Mouse (Mus musculus): Measurements from ENCODE around the gene Lbp. TPM values are rescaled to one million over a fixed set of nuclear protein-coding genes. Genes with fewer than 3 reads are reported as not detected.

The Lbp gene
- polyA plus RNA-seq (2012; ENCODE audit: insufficient read depth, low replicate concordance) = 2.3 and 8.8 TPM in 2 replicates

GRCm38 (mm10) chr2:158305948-158306695 lies at the start of gene Lbp:
TSS of gene Lbp (plus strand) at chr2:158306493.
- no peaks in the 10 kb centered on the region for H3K36me3 ChIP-seq (replicated peaks; ENCODE audit: low read length)
- H3K9me3 ChIP-seq = peaks cover 33% of the 10 kb centered on the region
- TF ChIP-seq GATA1 (IDR thresholded peaks at IDR 0.05; ENCODE audit: borderline replicate concordance, low read length) (no peak), FLI1 (IDR thresholded peaks at IDR 0.05; ENCODE audit: low read length) (no peak)
- H3K27me3 ChIP-seq (replicated peaks) = peaks cover 37% of the 10 kb centered on the region
- H3K4me3 ChIP-seq (replicated peaks) = peak within 1 kb of the TSS; percentile 80
- peaks cover 28% of the 10 kb centered on the region for H3K4me1 ChIP-seq

GRCm38 (mm10) chr2:158256894-158257293 lies 49.4 kb upstream of the Lbp start:
- Histone ChIP-seq H3K27me3 (replicated peaks) (peaks cover 72% of the 10 kb centered on the region), H3K4me3 (replicated peaks) (no peak overlapping the region), H3K36me3 (replicated peaks; ENCODE audit: low read length) (no peaks in the 10 kb centered on the region), H3K4me1 (peaks cover 9% of the 10 kb centered on the region), H3K9me3 (no peaks in the 10 kb centered on the region)
- TF ChIP-seq GATA1 (IDR thresholded peaks at IDR 0.05; ENCODE audit: borderline replicate concordance, low read length) (no peak), FLI1 (IDR thresholded peaks at IDR 0.05; ENCODE audit: low read length) (no peak)

GRCm38 (mm10) chr2:158258005-158258418 lies 48.3 kb upstream of the Lbp start, which contains the start of gene Bpi:
TSS of gene Bpi (plus strand) at chr2:158258094.
- H3K4me3 ChIP-seq (replicated peaks) = peak within 1 kb of the TSS; percentile 72
- H3K36me3 ChIP-seq (replicated peaks; ENCODE audit: low read length) = no peaks in the 10 kb centered on the region
- no peak for TF ChIP-seq FLI1 (IDR thresholded peaks at IDR 0.05; ENCODE audit: low read length)
- TF ChIP-seq GATA1 (IDR thresholded peaks at IDR 0.05; ENCODE audit: borderline replicate concordance, low read length) = no peak
- H3K9me3 ChIP-seq = no peaks in the 10 kb centered on the region
- peaks cover 9% of the 10 kb centered on the region for H3K4me1 ChIP-seq
- H3K27me3 ChIP-seq (replicated peaks) = peaks cover 72% of the 10 kb centered on the region

GRCm38 (mm10) chr2:158258781-158259180 lies 47.5 kb upstream of the Lbp start:
- H3K27me3 ChIP-seq (replicated peaks) = peaks cover 71% of the 10 kb centered on the region
- no peak overlapping the region for H3K4me3 ChIP-seq (replicated peaks)
- TF ChIP-seq GATA1 (IDR thresholded peaks at IDR 0.05; ENCODE audit: borderline replicate concordance, low read length) (no peak), FLI1 (IDR thresholded peaks at IDR 0.05; ENCODE audit: low read length) (no peak)
- H3K4me1 ChIP-seq = peaks cover 9% of the 10 kb centered on the region
- H3K9me3 ChIP-seq = no peaks in the 10 kb centered on the region
- no peaks in the 10 kb centered on the region for H3K36me3 ChIP-seq (replicated peaks; ENCODE audit: low read length)

- no peak overlapping the region for H3K4me3 ChIP-seq (replicated peaks)
- peaks cover 75% of the 10 kb centered on the region for H3K27me3 ChIP-seq (replicated peaks)
- H3K36me3 ChIP-seq (replicated peaks; ENCODE audit: low read length) = no peaks in the 10 kb centered on the region
- H3K9me3 ChIP-seq = no peaks in the 10 kb centered on the region
- TF ChIP-seq GATA1 (IDR thresholded peaks at IDR 0.05; ENCODE audit: borderline replicate concordance, low read length) (no peak), FLI1 (IDR thresholded peaks at IDR 0.05; ENCODE audit: low read length) (no peak)
- H3K4me1 ChIP-seq = peaks cover 9% of the 10 kb centered on the region
Measured at GRCm38 (mm10) chr2:158259498-158259897, 46.8 kb upstream of the Lbp start.

GRCm38 (mm10) chr2:158264877-158265276 lies 41.4 kb upstream of the Lbp start:
- no peaks in the 10 kb centered on the region for H3K36me3 ChIP-seq (replicated peaks; ENCODE audit: low read length)
- H3K9me3 ChIP-seq = no peaks in the 10 kb centered on the region
- no peaks in the 10 kb centered on the region for H3K4me1 ChIP-seq
- no peak for TF ChIP-seq GATA1 (IDR thresholded peaks at IDR 0.05; ENCODE audit: borderline replicate concordance, low read length)
- no peak for TF ChIP-seq FLI1 (IDR thresholded peaks at IDR 0.05; ENCODE audit: low read length)
- peaks cover 71% of the 10 kb centered on the region for H3K27me3 ChIP-seq (replicated peaks)
- no peak overlapping the region for H3K4me3 ChIP-seq (replicated peaks)

GRCm38 (mm10) chr2:158270017-158270416 lies 36.3 kb upstream of the Lbp start:
- Histone ChIP-seq H3K9me3 (no peaks in the 10 kb centered on the region), H3K27me3 (replicated peaks) (peaks cover 64% of the 10 kb centered on the region), H3K4me1 (no peaks in the 10 kb centered on the region; the same call in 1 of the 2 replicates), H3K36me3 (replicated peaks; ENCODE audit: low read length) (no peaks in the 10 kb centered on the region), H3K4me3 (replicated peaks) (peak overlapping the region; percentile 18)
- TF ChIP-seq GATA1 (IDR thresholded peaks at IDR 0.05; ENCODE audit: borderline replicate concordance, low read length) (no peak), FLI1 (IDR thresholded peaks at IDR 0.05; ENCODE audit: low read length) (no peak)

GRCm38 (mm10) chr2:158273646-158274045 lies 32.6 kb upstream of the Lbp start:
- no peaks in the 10 kb centered on the region; the same call in 1 of the 2 replicates for H3K4me1 ChIP-seq
- H3K27me3 ChIP-seq (replicated peaks) = peaks cover 67% of the 10 kb centered on the region
- no peak for TF ChIP-seq FLI1 (IDR thresholded peaks at IDR 0.05; ENCODE audit: low read length)
- TF ChIP-seq GATA1 (IDR thresholded peaks at IDR 0.05; ENCODE audit: borderline replicate concordance, low read length) = no peak
- no peaks in the 10 kb centered on the region for H3K36me3 ChIP-seq (replicated peaks; ENCODE audit: low read length)
- H3K4me3 ChIP-seq (replicated peaks) = no peak overlapping the region
- H3K9me3 ChIP-seq = no peaks in the 10 kb centered on the region

GRCm38 (mm10) chr2:158275349-158275748 lies 30.9 kb upstream of the Lbp start:
- Histone ChIP-seq H3K4me3 (replicated peaks) (no peak overlapping the region), H3K27me3 (replicated peaks) (peaks cover 62% of the 10 kb centered on the region), H3K4me1 (no peaks in the 10 kb centered on the region; the same call in 1 of the 2 replicates), H3K9me3 (no peaks in the 10 kb centered on the region), H3K36me3 (replicated peaks; ENCODE audit: low read length) (no peaks in the 10 kb centered on the region)
- TF ChIP-seq GATA1 (IDR thresholded peaks at IDR 0.05; ENCODE audit: borderline replicate concordance, low read length) = no peak
- TF ChIP-seq FLI1 (IDR thresholded peaks at IDR 0.05; ENCODE audit: low read length) = no peak

- no peak overlapping the region for H3K4me3 ChIP-seq (replicated peaks)
- peaks cover 58% of the 10 kb centered on the region for H3K27me3 ChIP-seq (replicated peaks)
- TF ChIP-seq FLI1 (IDR thresholded peaks at IDR 0.05; ENCODE audit: low read length) (no peak), GATA1 (IDR thresholded peaks at IDR 0.05; ENCODE audit: borderline replicate concordance, low read length) (no peak)
- no peaks in the 10 kb centered on the region for H3K36me3 ChIP-seq (replicated peaks; ENCODE audit: low read length)
- H3K9me3 ChIP-seq = no peaks in the 10 kb centered on the region
- no peaks in the 10 kb centered on the region; the same call in 1 of the 2 replicates for H3K4me1 ChIP-seq
Measured at GRCm38 (mm10) chr2:158275811-158276210, 30.5 kb upstream of the Lbp start.

Data from megakaryocyte, embryonic 14.5 days (primary cell).